Mouse (Mus musculus) liver, postnatal 0 days (tissue): ENCODE results near the gene Nfu1.

Experiments used
- CTCF ChIP-seq: sonication (generic); IDR thresholded peaks from 2 replicates; pipeline ENCODE4 v1.5.1; 2016; ENCODE audit warnings: antibody characterized with exemption, low read depth
- EP300 ChIP-seq: IDR thresholded peaks from 2 replicates; pipeline ENCODE4 v1.6.1; 2016; ENCODE audit warnings: antibody characterized with exemption, low read depth, mild to moderate bottlenecking

DNA sequence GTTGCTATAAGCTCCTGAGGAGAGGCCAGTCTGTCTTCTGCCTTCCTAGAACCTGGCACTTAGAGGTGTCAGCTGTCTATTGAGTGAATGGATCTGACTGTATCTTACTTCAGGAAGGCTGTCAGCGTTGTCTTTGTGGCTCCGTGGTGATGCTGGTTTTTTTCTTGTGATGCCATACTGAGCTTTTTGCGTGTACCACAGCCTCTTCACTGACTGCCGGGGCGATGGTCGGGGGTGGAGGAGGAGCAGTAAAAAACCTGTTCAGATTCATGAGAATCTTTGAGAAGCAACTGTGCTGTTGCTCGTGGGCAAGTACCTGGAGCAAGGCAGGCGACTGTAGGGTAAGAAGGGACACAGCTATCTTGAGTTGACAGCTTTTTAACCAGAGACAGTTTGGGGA lies 9.8 kb downstream of the Nfu1 start:
- TF ChIP-seq EP300 (no peak), CTCF (no peak)
